Mouse (Mus musculus): ENCODE measurements at regions not wholly inside any gene's neighbourhood (a gene's known extent, or its start where the extent isn't known, plus 50 kb on each side); places are given as distances from the start of the nearest gene placed in this dataset.
A peak's percentile ranks its signal among the peaks of the same experiment; 100 is the strongest.

DNA sequence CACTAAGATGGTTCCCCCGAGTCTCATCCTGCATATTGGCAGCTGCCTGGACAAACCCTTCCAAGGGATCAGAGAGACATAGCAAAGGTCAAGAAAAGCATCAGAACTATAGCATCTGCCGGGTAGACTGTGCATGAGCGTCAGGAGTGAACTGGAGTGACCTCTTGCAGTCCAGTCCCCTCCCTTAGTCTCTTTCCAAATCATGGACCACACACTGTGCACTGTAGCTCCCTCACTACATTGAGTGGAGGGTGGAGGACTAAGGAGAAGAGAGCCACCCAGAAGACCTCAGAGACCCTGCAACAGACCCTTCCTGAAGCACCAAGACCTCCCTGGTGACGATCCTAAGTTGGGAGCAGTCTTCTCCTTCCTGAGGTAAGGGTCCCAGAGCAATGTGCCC lies 107.8 kb upstream of the Cd93 start:
- ATAC-seq (ENCODE audit: insufficient number of reproducible peaks, insufficient read depth, low FRiP score, low TSS enrichment, low read depth): 0 out of 2 replicates have a peak, but pooled peaks have one; percentile 15
- Histone ChIP-seq H3K9me3 (no peaks in the 10 kb centered on the region), H3K4me3 (no peak overlapping the region), H3K27ac (no peak overlapping the region), H3K9ac (no peak overlapping the region), H3K27me3 (no peaks in the 10 kb centered on the region), H3K36me3 (no peaks in the 10 kb centered on the region), H3K4me2 (no peak overlapping the region), H3K4me1 (no peaks in the 10 kb centered on the region)
- WGBS: 79% methylated on average over 4 of the region's 4 CpGs

DNA sequence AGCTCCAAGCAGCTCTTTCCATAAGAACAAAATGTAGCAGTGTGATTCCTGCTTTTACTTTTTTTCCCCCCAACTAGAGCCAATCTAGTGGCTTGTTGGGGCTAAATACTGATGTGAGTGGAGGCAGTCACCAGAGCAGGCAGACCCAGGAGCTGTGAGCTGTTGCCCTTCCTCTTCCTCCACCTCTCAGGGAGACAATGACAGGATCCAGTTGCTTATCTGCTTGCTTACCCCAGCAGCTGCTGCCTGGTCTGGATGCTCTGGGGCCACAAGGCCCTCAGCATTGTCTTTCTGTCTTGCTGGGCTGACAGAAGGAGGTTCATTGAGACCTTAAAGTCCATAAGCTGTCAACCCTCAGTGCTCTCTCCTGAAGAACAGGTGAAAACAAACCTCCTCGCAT lies 106.3 kb upstream of the Cd93 start:
- Histone ChIP-seq H3K27ac (no peak overlapping the region), H3K4me1 (no peaks in the 10 kb centered on the region), H3K36me3 (no peaks in the 10 kb centered on the region), H3K4me3 (no peak overlapping the region), H3K27me3 (no peaks in the 10 kb centered on the region), H3K4me2 (no peak overlapping the region), H3K9ac (no peak overlapping the region), H3K9me3 (no peaks in the 10 kb centered on the region)
- WGBS: 81% methylated on average over 1 of the region's 1 CpGs
- ATAC-seq (ENCODE audit: insufficient number of reproducible peaks, insufficient read depth, low FRiP score, low TSS enrichment, low read depth): no peak

DNA sequence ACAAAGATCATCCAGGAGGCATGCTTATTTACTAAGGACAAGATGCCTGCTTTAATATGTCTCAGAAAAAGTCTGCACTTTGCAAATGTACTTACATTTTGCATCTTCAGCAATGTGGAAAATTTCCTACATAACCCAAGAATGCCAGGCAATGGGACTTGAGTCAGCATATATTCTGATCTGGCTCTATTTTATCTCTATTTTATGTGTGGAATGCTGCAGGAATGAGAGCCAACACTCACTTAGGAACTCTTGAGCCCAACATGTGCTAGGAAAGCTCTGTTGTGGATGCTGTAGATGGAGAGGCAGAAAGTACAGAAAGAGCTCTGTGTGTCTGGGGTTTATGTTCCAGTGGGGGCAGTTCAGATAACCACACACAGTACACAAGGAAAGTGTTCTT lies 99.0 kb upstream of the Cd93 start:
- H3K9me3 ChIP-seq: no peaks in the 10 kb centered on the region
- no peaks in the 10 kb centered on the region for H3K27me3 ChIP-seq
- no peak overlapping the region for H3K9ac ChIP-seq
- no peak for ATAC-seq (ENCODE audit: insufficient number of reproducible peaks, insufficient read depth, low FRiP score, low TSS enrichment, low read depth)
- H3K4me2 ChIP-seq: no peak overlapping the region
- no peak overlapping the region for H3K4me3 ChIP-seq
- no peak overlapping the region for H3K27ac ChIP-seq
- 0 out of 2 replicates have a peak, but pooled peaks cover 2% of the 10 kb centered on the region for H3K4me1 ChIP-seq
- H3K36me3 ChIP-seq: no peaks in the 10 kb centered on the region

DNA sequence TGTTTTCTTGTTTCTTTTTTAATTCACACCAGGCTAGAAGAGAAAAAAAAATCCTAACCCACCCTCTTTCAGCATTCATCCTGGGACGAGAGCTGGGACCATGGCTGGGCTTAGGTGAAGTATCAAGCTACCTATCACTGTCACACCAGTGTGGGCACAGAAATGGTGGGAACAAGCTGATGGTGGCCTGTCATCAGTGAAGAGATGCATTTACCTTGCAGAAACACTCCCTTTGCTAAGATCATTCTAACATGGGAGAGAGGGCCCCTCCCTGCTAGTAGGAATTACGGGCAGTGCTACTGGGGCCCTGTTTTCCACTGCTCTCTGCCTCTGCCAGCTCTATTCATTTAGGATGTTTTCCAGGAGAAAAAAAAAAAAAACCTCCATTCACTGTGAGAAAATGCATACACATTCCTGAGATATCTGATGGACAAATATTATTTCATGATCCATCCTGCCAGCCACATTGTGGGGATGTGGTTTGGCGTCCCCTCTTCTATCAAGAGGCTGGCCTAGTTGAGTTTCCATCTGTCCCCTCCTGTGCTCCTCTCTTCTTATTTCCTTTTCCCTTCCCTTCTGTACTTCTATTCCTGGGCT lies 94.6 kb upstream of the Cd93 start:
- Histone ChIP-seq H3K9me3 (no peaks in the 10 kb centered on the region), H3K27me3 (no peaks in the 10 kb centered on the region), H3K27ac (no peak overlapping the region), H3K9ac (no peak overlapping the region), H3K4me1 (0 out of 2 replicates have a peak, but pooled peaks cover 2% of the 10 kb centered on the region), H3K36me3 (no peaks in the 10 kb centered on the region), H3K4me2 (no peak overlapping the region), H3K4me3 (no peak overlapping the region)
- no peak for ATAC-seq (ENCODE audit: insufficient number of reproducible peaks, insufficient read depth, low FRiP score, low TSS enrichment, low read depth)
- WGBS: 71% methylated on average over 3 of the region's 3 CpGs

DNA sequence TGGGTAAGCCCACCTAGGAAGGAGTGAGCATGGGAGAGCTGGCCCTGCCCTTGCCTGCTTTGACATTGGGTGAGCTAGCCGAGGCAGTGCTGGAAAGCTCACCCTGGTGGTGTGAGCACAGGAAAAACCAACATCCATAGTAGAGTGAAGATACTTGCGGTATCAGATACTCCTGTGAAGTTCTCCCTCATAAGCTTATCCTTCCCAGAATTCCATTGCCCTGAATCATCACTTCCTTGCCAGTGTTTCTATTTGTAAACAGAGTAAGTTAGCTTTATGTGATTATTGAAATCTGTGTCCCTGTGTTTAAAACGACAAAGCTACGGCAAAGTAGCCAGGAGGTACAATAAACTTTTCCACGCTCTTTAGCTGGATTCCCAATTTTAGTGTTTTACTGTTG lies 93.9 kb upstream of the Cd93 start:
- Histone ChIP-seq H3K4me3 (no peak overlapping the region), H3K9ac (no peak overlapping the region), H3K36me3 (no peaks in the 10 kb centered on the region), H3K4me1 (0 out of 2 replicates have a peak, but pooled peaks cover 2% of the 10 kb centered on the region), H3K27me3 (no peaks in the 10 kb centered on the region), H3K4me2 (no peak overlapping the region), H3K27ac (no peak overlapping the region), H3K9me3 (no peaks in the 10 kb centered on the region)
- 84% methylated on average over 5 of the region's 5 CpGs for WGBS
- no peak for ATAC-seq (ENCODE audit: insufficient number of reproducible peaks, insufficient read depth, low FRiP score, low TSS enrichment, low read depth)

DNA sequence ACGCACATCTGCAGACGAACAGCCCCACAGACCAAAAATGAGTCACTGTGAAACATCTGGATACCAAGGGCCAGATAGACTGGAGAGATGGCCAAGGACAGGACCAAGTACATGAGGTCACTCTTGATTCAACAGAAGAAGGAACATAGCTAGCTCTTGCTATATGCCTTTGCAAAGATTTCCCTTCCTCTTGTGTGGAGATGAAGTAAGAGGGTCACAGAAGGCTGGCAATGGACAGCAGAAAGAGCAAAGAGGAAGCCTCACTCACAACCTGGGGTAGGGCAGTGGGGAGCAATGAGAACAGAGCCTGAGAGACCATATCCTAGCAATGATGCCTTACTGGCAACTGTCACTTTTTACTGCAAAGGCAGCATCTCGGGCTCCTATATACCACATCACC lies 93.2 kb upstream of the Cd93 start:
- Histone ChIP-seq H3K27me3 (no peaks in the 10 kb centered on the region), H3K9ac (no peak overlapping the region), H3K36me3 (no peaks in the 10 kb centered on the region), H3K4me3 (no peak overlapping the region), H3K4me2 (no peak overlapping the region), H3K9me3 (no peaks in the 10 kb centered on the region), H3K4me1 (0 out of 2 replicates have a peak, but pooled peaks cover 2% of the 10 kb centered on the region), H3K27ac (no peak overlapping the region)
- ATAC-seq (ENCODE audit: insufficient number of reproducible peaks, insufficient read depth, low FRiP score, low TSS enrichment, low read depth): no peak
- WGBS: 72% methylated on average over 3 of the region's 3 CpGs

DNA sequence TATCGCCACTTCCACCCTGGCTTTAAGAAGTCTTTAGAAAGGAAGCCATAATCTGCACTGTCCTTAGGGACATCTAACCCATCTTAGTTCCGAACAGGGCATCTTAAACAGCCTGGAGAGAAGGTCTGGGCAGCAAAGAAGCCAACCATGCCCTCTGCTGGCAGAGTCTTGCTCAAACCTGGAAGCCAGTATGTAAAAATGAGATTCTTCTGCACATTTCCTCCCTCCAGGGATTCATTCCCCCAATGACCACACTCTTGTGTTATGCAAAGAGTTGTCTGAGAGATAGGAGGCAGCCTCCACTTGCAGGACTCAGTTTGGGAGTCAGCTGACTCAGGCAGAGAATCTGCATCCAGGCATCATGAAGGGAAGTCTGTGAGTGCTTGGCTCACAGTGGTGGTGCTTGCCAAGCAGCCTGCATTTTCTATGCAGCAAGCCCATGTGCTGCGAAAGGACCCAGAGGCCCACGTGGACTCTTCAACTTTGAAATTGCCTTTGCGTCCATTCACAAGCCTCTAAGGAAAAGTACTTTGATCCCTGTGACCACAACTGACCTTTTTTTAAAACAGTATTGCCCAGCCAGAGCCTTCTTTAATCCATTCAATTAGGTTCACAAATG lies 92.3 kb upstream of the Cd93 start:
- WGBS: 63% methylated on average over 5 of the region's 5 CpGs
- no peak overlapping the region for H3K4me3 ChIP-seq
- H3K4me1 ChIP-seq: 0 out of 2 replicates have a peak, but pooled peaks cover 5% of the 10 kb centered on the region
- no peaks in the 10 kb centered on the region for H3K9me3 ChIP-seq
- ATAC-seq (ENCODE audit: insufficient number of reproducible peaks, insufficient read depth, low FRiP score, low TSS enrichment, low read depth): no peak
- H3K36me3 ChIP-seq: no peaks in the 10 kb centered on the region
- H3K9ac ChIP-seq: no peak overlapping the region
- H3K27ac ChIP-seq: no peak overlapping the region
- H3K4me2 ChIP-seq: no peak overlapping the region
- H3K27me3 ChIP-seq: no peaks in the 10 kb centered on the region

DNA sequence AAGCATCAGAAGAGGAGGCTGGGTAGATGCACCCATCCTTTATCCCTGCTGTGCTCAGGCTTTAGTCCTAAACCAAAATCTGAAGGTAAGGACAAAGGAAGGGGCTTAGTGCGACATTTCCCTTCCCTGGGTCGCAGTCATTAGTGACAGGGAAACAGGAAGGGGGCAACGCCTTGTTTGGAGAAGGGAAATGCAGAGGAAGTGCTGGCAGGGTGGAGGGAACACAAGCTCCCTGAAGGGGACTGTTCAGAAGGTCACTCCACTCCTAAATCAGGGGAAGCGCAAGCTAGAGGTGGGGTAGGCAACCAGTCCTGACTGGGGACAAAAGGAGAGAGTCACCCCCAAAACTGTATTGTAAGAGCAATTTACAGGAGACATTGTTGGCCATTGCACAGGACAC lies 88.7 kb upstream of the Cd93 start:
- Histone ChIP-seq H3K9me3 (no peaks in the 10 kb centered on the region), H3K27ac (no peak overlapping the region), H3K4me2 (no peak overlapping the region), H3K9ac (no peak overlapping the region), H3K36me3 (no peaks in the 10 kb centered on the region), H3K4me3 (no peak overlapping the region), H3K4me1 (0 out of 2 replicates have a peak, but pooled peaks cover 2% of the 10 kb centered on the region), H3K27me3 (no peaks in the 10 kb centered on the region)
- ATAC-seq (ENCODE audit: insufficient number of reproducible peaks, insufficient read depth, low FRiP score, low TSS enrichment, low read depth): no peak
- 59% methylated on average over 4 of the region's 4 CpGs for WGBS

DNA sequence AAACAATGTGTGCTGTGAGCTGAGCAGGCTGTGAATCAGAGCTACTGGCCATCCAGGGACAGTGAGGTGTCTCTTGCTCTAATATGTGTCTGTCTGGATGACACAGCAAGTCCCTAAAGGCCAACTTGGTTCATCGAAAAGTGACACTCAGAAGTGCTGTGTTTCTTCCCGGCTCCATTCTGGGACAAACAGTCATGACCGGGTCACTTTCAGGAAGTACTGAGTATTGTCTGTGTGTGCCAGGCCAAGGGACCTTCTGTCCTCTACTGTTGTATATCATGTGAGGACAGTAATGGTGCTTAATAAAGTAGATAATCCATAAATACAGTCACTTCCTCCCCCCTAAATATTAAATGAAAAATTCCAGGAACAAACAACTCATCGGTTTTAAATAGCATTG lies 87.2 kb upstream of the Cd93 start:
- Histone ChIP-seq H3K9me3 (no peaks in the 10 kb centered on the region), H3K4me1 (0 out of 2 replicates have a peak, but pooled peaks cover 2% of the 10 kb centered on the region), H3K9ac (no peak overlapping the region), H3K27ac (no peak overlapping the region), H3K4me2 (no peak overlapping the region), H3K4me3 (no peak overlapping the region), H3K36me3 (no peaks in the 10 kb centered on the region), H3K27me3 (no peaks in the 10 kb centered on the region)
- no peak for ATAC-seq (ENCODE audit: insufficient number of reproducible peaks, insufficient read depth, low FRiP score, low TSS enrichment, low read depth)
- 71% methylated on average over 4 of the region's 4 CpGs for WGBS

DNA sequence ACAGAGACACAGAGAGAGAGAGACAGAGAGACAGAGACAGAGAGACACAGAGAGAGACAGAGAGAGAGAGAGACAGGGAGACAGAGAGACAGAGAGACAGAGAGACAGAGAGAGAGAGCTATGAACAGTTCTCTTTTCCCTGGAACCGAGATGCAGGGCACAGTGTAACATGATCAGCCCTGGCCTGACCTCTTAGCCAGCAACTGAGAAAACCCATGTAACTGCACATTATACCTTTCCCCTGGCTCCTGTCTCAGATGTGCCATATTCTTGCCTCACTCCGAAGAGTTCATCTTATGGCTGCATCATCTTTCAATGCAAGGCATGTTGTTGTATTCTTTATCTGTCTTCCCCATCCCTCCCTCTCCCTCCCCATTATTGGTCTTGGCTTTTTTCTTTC lies 86.5 kb upstream of the Cd93 start:
- Histone ChIP-seq H3K4me1 (0 out of 2 replicates have a peak, but pooled peaks cover 2% of the 10 kb centered on the region), H3K4me3 (no peak overlapping the region), H3K9ac (no peak overlapping the region), H3K36me3 (no peaks in the 10 kb centered on the region), H3K27me3 (no peaks in the 10 kb centered on the region), H3K4me2 (no peak overlapping the region), H3K27ac (no peak overlapping the region), H3K9me3 (no peaks in the 10 kb centered on the region)
- 17% methylated on average over 2 of the region's 2 CpGs for WGBS
- no peak for ATAC-seq (ENCODE audit: insufficient number of reproducible peaks, insufficient read depth, low FRiP score, low TSS enrichment, low read depth)

DNA sequence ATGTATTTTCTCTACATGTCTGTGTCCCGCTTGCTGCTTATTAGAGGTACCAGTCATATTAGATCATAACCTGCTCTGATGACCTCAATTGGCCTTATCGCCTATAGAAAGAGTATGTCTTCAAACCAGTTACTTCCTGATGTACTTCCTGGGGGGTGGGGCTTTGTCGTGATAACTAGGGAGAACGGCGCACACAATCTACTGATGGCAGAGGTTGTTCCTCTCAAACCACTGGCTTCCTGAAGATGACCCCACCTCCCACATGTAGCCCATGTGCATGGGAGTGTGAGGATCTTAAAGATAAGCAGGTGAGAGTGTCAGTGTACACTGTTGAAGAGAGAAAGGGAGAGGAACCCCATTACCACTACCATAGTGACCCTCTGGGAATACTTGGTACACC lies 84.4 kb upstream of the Cd93 start:
- WGBS: 85% methylated on average over 5 of the region's 5 CpGs
- Histone ChIP-seq H3K4me3 (no peak overlapping the region), H3K27me3 (no peaks in the 10 kb centered on the region), H3K27ac (no peak overlapping the region), H3K9ac (no peak overlapping the region), H3K4me2 (no peak overlapping the region), H3K9me3 (no peaks in the 10 kb centered on the region), H3K4me1 (0 out of 2 replicates have a peak, but pooled peaks cover 2% of the 10 kb centered on the region), H3K36me3 (no peaks in the 10 kb centered on the region)
- ATAC-seq (ENCODE audit: insufficient number of reproducible peaks, insufficient read depth, low FRiP score, low TSS enrichment, low read depth): no peak

DNA sequence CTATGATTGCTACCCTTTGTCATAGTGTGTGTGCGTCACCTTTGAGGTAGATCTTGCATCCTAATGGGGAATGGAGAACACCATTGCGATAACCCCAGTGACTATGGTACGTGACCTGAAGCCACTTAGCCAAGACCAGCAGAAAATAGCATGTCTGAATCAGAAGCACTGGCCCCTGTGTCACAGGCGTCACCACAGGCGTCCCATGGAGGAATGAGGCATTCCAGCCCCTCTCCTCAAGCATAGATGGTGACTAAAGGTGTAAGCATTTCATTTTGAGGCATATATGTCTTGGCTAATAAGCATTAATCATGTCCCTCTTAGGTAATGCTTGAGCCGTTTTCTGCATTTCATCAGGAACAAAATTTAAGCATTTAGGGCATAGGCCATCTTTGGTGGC lies 82.1 kb upstream of the Cd93 start:
- no peak overlapping the region for H3K4me2 ChIP-seq
- no peaks in the 10 kb centered on the region for H3K9me3 ChIP-seq
- no peaks in the 10 kb centered on the region for H3K36me3 ChIP-seq
- no peak overlapping the region for H3K9ac ChIP-seq
- WGBS: 89% methylated on average over 6 of the region's 6 CpGs
- no peaks in the 10 kb centered on the region for H3K27me3 ChIP-seq
- H3K4me3 ChIP-seq: no peak overlapping the region
- no peak overlapping the region for H3K27ac ChIP-seq
- H3K4me1 ChIP-seq: 0 out of 2 replicates have a peak, but pooled peaks cover 2% of the 10 kb centered on the region
- ATAC-seq (ENCODE audit: insufficient number of reproducible peaks, insufficient read depth, low FRiP score, low TSS enrichment, low read depth): no peak

Measured in embryonic facial prominence, embryonic 13.5 days (tissue).